Mouse (Mus musculus) left cerebral cortex, postnatal 4 days (tissue): ENCODE measurements around the gene Hist1h2bf. TPM values are rescaled to one million over a fixed set of nuclear protein-coding genes. Genes with fewer than 3 reads are reported as not detected.
A peak's percentile ranks its signal among the peaks of the same experiment; 100 is the strongest.

Experiments used
- DNase-seq: peaks from one replicate; pipeline ENCODE4 v3.0.0-alpha.2; 2022
- intact Hi-C: fragments of 180-260 bp; cut with DNase I; formaldehyde crosslinking; loops from one replicate; pipeline ENCODE4 v1.15.1; 2025
- microRNA-seq: library from miRNA; unstranded; fragments of <30 nt; microRNA quantifications from one replicate; pipeline ENCODE4 v1.2.0, GENCODE M21; 2022
- total RNA-seq, 2 experiments: library from RNA; stranded (reverse); gene quantifications; 2 replicates each; pipeline ENCODE4 v1.2.3; 2021

The Hist1h2bf gene
- total RNA-seq, 2 experiments from 2014 or later = 87.5 to 105 TPM

GRCm38 (mm10) chr13:23532262-23533075, 41.5 kb downstream of the Hist1h2bf start:
- intact Hi-C loops = no loop called here
- no peak for DNase-seq

GRCm38 (mm10) chr13:23530901-23531875, 42.8 kb downstream of the Hist1h2bf start, which contains the start of gene Hist1h4h:
Hist1h4h (plus strand) TSS chr13:23531050.
- peak; percentile 97 for DNase-seq
- intact Hi-C loops = no loop called here

- intact Hi-C loops = no loop called here
- DNase-seq = peak; percentile 30
Observed at GRCm38 (mm10) chr13:23530181-23530900, 43.7 kb downstream of the Hist1h2bf start.

- intact Hi-C loops = loop anchor here (5.0 kb wide), 1 partner anchor 1502 kb away; no protein-coding TSS in a partner anchor
- no peak for DNase-seq
Observed at GRCm38 (mm10) chr13:23529480-23530165, 44.4 kb downstream of the Hist1h2bf start.

- intact Hi-C loops = loop anchor here (5.0 kb wide), 1 partner anchor 1502 kb away; no protein-coding TSS in a partner anchor
- DNase-seq = no peak
Observed at GRCm38 (mm10) chr13:23529005-23529404, 45.0 kb downstream of the Hist1h2bf start.

- peak; percentile 88 for DNase-seq
- intact Hi-C loops = loop anchor here (5.0 kb wide), 1 partner anchor 1499 kb away; no protein-coding TSS in a partner anchor
Observed at GRCm38 (mm10) chr13:23526312-23526711, 47.7 kb downstream of the Hist1h2bf start.

- intact Hi-C loops = loop anchor here (5.0 kb wide), 1 partner anchor 1499 kb away; no protein-coding TSS in a partner anchor
- no peak for DNase-seq
Observed at GRCm38 (mm10) chr13:23525901-23526300, 48.1 kb downstream of the Hist1h2bf start.

GRCm38 (mm10) chr13:23524654-23525053, 49.3 kb downstream of the Hist1h2bf start:
- intact Hi-C loops = loop anchor here (5.0 kb wide), 1 partner anchor 1497 kb away; no protein-coding TSS in a partner anchor
- peak; percentile 84 for DNase-seq

- no peak for DNase-seq
- intact Hi-C loops = no loop called here
Observed at GRCm38 (mm10) chr13:23523976-23524375, 50.0 kb downstream of the Hist1h2bf start.

Small RNA genes lying within 50 kb of the gene (microRNA-seq; reads per million reads assigned to microRNA genes)
- gene Gm44297 (not detected), gene Gm44359 (not detected), gene Gm44394 (not detected)

Other genes starting within 250 kb of the Hist1h2bf start
- 10 to 100 TPM; 42.6 to 49.5 TPM for gene Zfp322a, start 205.0 kb downstream of the Hist1h2bf start, total RNA-seq
- 1 to 10 TPM; 5.6 to 6.1 TPM for gene Abt1, start 150.3 kb downstream of the Hist1h2bf start, total RNA-seq
- not detected for gene Btn1a1, start 108.3 kb downstream of the Hist1h2bf start, total RNA-seq
- gene Btn2a2, start 85.3 kb downstream of the Hist1h2bf start, total RNA-seq = not detected
- 100 to 1,000 TPM; 441 to 470 TPM for gene Hist1h4h, start 43.1 kb downstream of the Hist1h2bf start, total RNA-seq
- gene Hist1h2af, start 40.3 kb downstream of the Hist1h2bf start, total RNA-seq = 10 to 100 TPM; 74.6 to 86.0 TPM
- 10 to 100 TPM; 22.0 to 28.6 TPM for gene Hist1h3g, start 38.8 kb downstream of the Hist1h2bf start, total RNA-seq
- gene Hist1h2bh, start 30.8 kb downstream of the Hist1h2bf start, total RNA-seq = 1 to 10 TPM; 4.5 to 6.1 TPM
- 10 to 100 TPM; 42.2 to 44.0 TPM for gene Hist1h3f, start 30.1 kb downstream of the Hist1h2bf start, total RNA-seq
- 100 to 1,000 TPM; 224 to 235 TPM for gene Hist1h4f, start 22.5 kb downstream of the Hist1h2bf start, total RNA-seq
- gene Hist1h1d, start 20.9 kb downstream of the Hist1h2bf start, total RNA-seq = 10 to 100 TPM; 12.0 to 12.4 TPM
- 100 to 1,000 TPM; 130 to 134 TPM for gene Hist1h3e, start 11.8 kb downstream of the Hist1h2bf start, total RNA-seq
- gene Hist1h2ae, start 3.0 kb downstream of the Hist1h2bf start, total RNA-seq = 10 to 100 TPM; 24.5 to 31.0 TPM
- 100 to 1,000 TPM; 203 to 225 TPM for gene Hist1h2bg, start 2.8 kb downstream of the Hist1h2bf start, total RNA-seq
- 10 to 100 TPM; 18.6 to 25.5 TPM for gene Hist1h2ad, start 185 bp upstream of the Hist1h2bf start, total RNA-seq
- gene Hist1h3d, start 1.6 kb upstream of the Hist1h2bf start, total RNA-seq = 10 to 100 TPM; 18.8 to 24.3 TPM
- 100 to 1,000 TPM; 177 to 192 TPM for gene Hist1h4d, start 7.4 kb upstream of the Hist1h2bf start, total RNA-seq
- 10 to 100 TPM; 13.0 to 16.9 TPM for gene Hist1h2be, start 46.9 kb upstream of the Hist1h2bf start, total RNA-seq
- 100 to 1,000 TPM; 112 to 117 TPM for gene Hist1h1e, start 48.4 kb upstream of the Hist1h2bf start, total RNA-seq
- gene Hist1h2ac, start 109.8 kb upstream of the Hist1h2bf start, total RNA-seq = 1 to 10 TPM; 4.8 to 5.4 TPM
- gene Hist1h2bc, start 110.0 kb upstream of the Hist1h2bf start, total RNA-seq = 10 to 100 TPM; 16.7 to 17.0 TPM
- gene Hist1h1t, start 121.6 kb upstream of the Hist1h2bf start, total RNA-seq = not detected
- 100 to 1,000 TPM; 109 to 126 TPM for gene Hist1h4c, start 124.3 kb upstream of the Hist1h2bf start, total RNA-seq
- gene Hfe, start 136.7 kb upstream of the Hist1h2bf start, total RNA-seq = 1 to 10 TPM; 1.7 to 2.3 TPM
- 100 to 1,000 TPM; 154 to 166 TPM for gene Hist1h1c, start 164.6 kb upstream of the Hist1h2bf start, total RNA-seq
- 10 to 100 TPM; 39.8 to 41.0 TPM for gene Hist1h3c, start 171.4 kb upstream of the Hist1h2bf start, total RNA-seq
- gene Hist1h2bb, start 172.5 kb upstream of the Hist1h2bf start, total RNA-seq = 10 to 100 TPM; 62.4 to 81.1 TPM
- gene Hist1h2ab, start 176.9 kb upstream of the Hist1h2bf start, total RNA-seq = 100 to 1,000 TPM; 116 to 120 TPM
- gene Hist1h3b, start 178.1 kb upstream of the Hist1h2bf start, total RNA-seq = 100 to 1,000 TPM in 1 of 2 experiments, 10 to 100 TPM in 1; 95.4 to 102 TPM
- gene Hist1h4b, start 182.8 kb upstream of the Hist1h2bf start, total RNA-seq = 100 to 1,000 TPM; 139 to 151 TPM
- 100 to 1,000 TPM; 134 to 137 TPM for gene Hist1h4a, start 187.0 kb upstream of the Hist1h2bf start, total RNA-seq
- gene Hist1h3a, start 188.2 kb upstream of the Hist1h2bf start, total RNA-seq = 100 to 1,000 TPM; 114 to 125 TPM
- 10 to 100 TPM; 62.9 to 79.4 TPM for gene Hist1h1a, start 189.5 kb upstream of the Hist1h2bf start, total RNA-seq
- gene Trim38, start 195.7 kb upstream of the Hist1h2bf start, total RNA-seq = not detected
- not detected for gene Slc17a2, start 232.8 kb upstream of the Hist1h2bf start, total RNA-seq